Mouse (Mus musculus) heart, adult 18-20 months (tissue): ENCODE data around the gene Tdrd5. TPM values are rescaled to one million over a fixed set of nuclear protein-coding genes. Genes with fewer than 3 reads are reported as not detected.
"Not testable (repeated sequence)": the region's sequence is repeated elsewhere in the genome, so short reads cannot be mapped to it uniquely, and the experiment has no call there.

ENCODE experiments used
- DNase-seq, 2 experiments: peaks; one replicate each; pipeline ENCODE4 v3.0.0; 2021 to 2022; ENCODE audit warnings: mixed read lengths in 1 of 2
- total RNA-seq, 2 experiments: library from RNA; stranded (reverse); gene quantifications; 2 replicates each; pipeline ENCODE4 v1.2.3; 2021

Gene Tdrd5
- total RNA-seq, 2 experiments from 2014 or later = not detected

- no peak for DNase-seq
Observed at GRCm38 (mm10) chr1:156254866-156255265, 48.6 kb downstream of the Tdrd5 start.

GRCm38 (mm10) chr1:156251096-156251495, 52.4 kb downstream of the Tdrd5 start:
- DNase-seq = not testable (repeated sequence)

- no peak for DNase-seq
Observed at GRCm38 (mm10) chr1:156247893-156248292, 55.6 kb downstream of the Tdrd5 start.

GRCm38 (mm10) chr1:156241713-156242348, 61.6 kb downstream of the Tdrd5 start:
- DNase-seq = peak; percentile 37 to 73

GRCm38 (mm10) chr1:156241035-156241434, 62.4 kb downstream of the Tdrd5 start:
- DNase-seq = peak in 1 of 2 experiments; percentile 9

- no peak for DNase-seq
Observed at GRCm38 (mm10) chr1:156231122-156231521, 72.3 kb downstream of the Tdrd5 start.

- peak; percentile 49 to 65 for DNase-seq
Observed at GRCm38 (mm10) chr1:156230339-156231089, 73.0 kb downstream of the Tdrd5 start.

GRCm38 (mm10) chr1:156229448-156229847, 74.0 kb downstream of the Tdrd5 start:
- peak; percentile 22 to 69 for DNase-seq

GRCm38 (mm10) chr1:156228728-156229127, 74.7 kb downstream of the Tdrd5 start:
- DNase-seq = no peak

GRCm38 (mm10) chr1:156226903-156227302, 76.6 kb downstream of the Tdrd5 start:
- DNase-seq = no peak

GRCm38 (mm10) chr1:156222205-156223000, 81.1 kb downstream of the Tdrd5 start:
- peak; percentile 40 to 44 for DNase-seq

- DNase-seq = no peak
Observed at GRCm38 (mm10) chr1:156221327-156221726, 82.1 kb downstream of the Tdrd5 start.

GRCm38 (mm10) chr1:156218573-156218972, 84.9 kb downstream of the Tdrd5 start:
- DNase-seq = no peak

- DNase-seq = peak in 1 of 2 experiments; percentile 22
Observed at GRCm38 (mm10) chr1:156217941-156218340, 85.5 kb downstream of the Tdrd5 start.

- DNase-seq = peak; percentile 62 to 75
Observed at GRCm38 (mm10) chr1:156217393-156217792, 86.1 kb downstream of the Tdrd5 start.

- DNase-seq = no peak
Observed at GRCm38 (mm10) chr1:156216249-156216648, 87.2 kb downstream of the Tdrd5 start.

GRCm38 (mm10) chr1:156214651-156215050, 88.8 kb downstream of the Tdrd5 start:
- no peak for DNase-seq

- DNase-seq = no peak
Observed at GRCm38 (mm10) chr1:156212923-156213322, 90.5 kb downstream of the Tdrd5 start.

- DNase-seq = no peak
Observed at GRCm38 (mm10) chr1:156211809-156212317, 91.6 kb downstream of the Tdrd5 start.
